In the genomic region with DNA sequence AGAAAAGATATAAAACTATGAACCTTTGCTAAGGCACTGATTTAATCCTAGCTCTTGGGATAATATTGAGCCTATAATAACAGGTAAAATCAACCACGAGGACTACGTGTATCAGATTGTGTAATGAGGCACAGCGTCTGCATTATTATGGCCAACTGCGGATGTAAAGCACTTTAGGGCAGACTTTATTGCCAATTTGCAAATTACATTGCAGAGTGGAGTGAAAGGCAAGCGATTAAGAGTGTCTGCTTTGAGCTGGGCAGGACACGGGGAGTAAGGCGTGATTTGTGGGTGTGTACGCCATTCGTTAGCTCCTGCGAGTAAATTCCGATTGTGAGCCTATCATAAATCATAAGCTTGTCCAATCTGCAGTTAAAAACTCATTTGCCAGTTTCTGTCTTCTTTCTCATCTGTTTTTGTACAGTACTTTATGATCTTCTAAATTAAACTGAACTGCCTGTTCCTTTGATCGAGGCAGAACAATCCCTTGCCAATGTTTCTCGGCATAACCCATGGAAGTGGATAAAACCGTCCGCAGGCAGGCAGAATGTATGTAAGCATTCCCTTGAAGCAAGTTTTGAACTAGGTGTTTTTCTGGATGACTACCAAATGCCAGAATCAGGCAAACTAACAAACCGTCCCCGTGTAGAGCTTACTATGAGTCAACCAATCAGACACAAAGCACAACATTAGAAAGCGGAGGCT, we compare ENCODE assay signal across 16 mouse cellular contexts.
DNase-seq lines count a peak whose midpoint lies in the region; ATAC-seq lines count a peak whose summit lies in the region.
"Had no signal": no experiment of that assay in that cellular context is flagged by ENCODE, and none has a peak within 500 bp of the region (broad histone marks: within the 10 kb centered on the region; RNA-seq: fewer than 3 reads in every experiment).

No protein-coding gene starts in this region.

- no peaks in the 10 kb centered on the region for H3K27me3 ChIP-seq in intestine, embryonic 15.5 days (replicated peaks)
- no peaks in the 10 kb centered on the region for H3K27me3 ChIP-seq in intestine, embryonic 16.5 days (replicated peaks; ENCODE audit: control insufficient read depth, insufficient read depth, low read length)
- H3K27me3 ChIP-seq in neural tube, embryonic 12.5 days (replicated peaks), result no peaks in the 10 kb centered on the region
- no peaks in the 10 kb centered on the region for H3K27me3 ChIP-seq in neural tube, embryonic 13.5 days
- H3K27me3 ChIP-seq: megakaryocyte, embryonic 14.5 days had no signal

- no peak overlapping the region for H3K9ac ChIP-seq in intestine, embryonic 15.5 days
- no peak overlapping the region for H3K9ac ChIP-seq in intestine, embryonic 16.5 days (ENCODE audit: low read depth, low read length)
- H3K9ac ChIP-seq in neural tube, embryonic 12.5 days, result no peak overlapping the region
- no peak overlapping the region for H3K9ac ChIP-seq in neural tube, embryonic 13.5 days

- H3K4me2 ChIP-seq in intestine, embryonic 15.5 days (replicated peaks), result no peak overlapping the region
- no peak overlapping the region for H3K4me2 ChIP-seq in intestine, embryonic 16.5 days (ENCODE audit: low read depth, low read length)
- H3K4me2 ChIP-seq in neural tube, embryonic 12.5 days (replicated peaks), result peak overlapping the region; percentile 25; the same call in 1 of the 2 replicates
- H3K4me2 ChIP-seq in neural tube, embryonic 13.5 days, result peak overlapping the region; percentile 42

- WGBS in intestine, embryonic 15.5 days, result 72% methylated on average over 18 of the region's 18 CpGs
- WGBS in intestine, embryonic 16.5 days, result 72% methylated on average over 18 of the region's 18 CpGs
- 54% methylated on average over 18 of the region's 18 CpGs for WGBS in neural tube, embryonic 12.5 days
- WGBS in large intestine, adult 2 months, result 38% methylated on average over 18 of the region's 18 CpGs
- WGBS in neural tube, embryonic 13.5 days, result 48% methylated on average over 18 of the region's 18 CpGs

- H3K4me1 ChIP-seq in intestine, embryonic 15.5 days (replicated peaks), result no peaks in the 10 kb centered on the region
- no peaks in the 10 kb centered on the region for H3K4me1 ChIP-seq in intestine, embryonic 16.5 days (ENCODE audit: control insufficient read depth, insufficient read depth, low read length)
- no peaks in the 10 kb centered on the region for H3K4me1 ChIP-seq in neural tube, embryonic 12.5 days
- 0 out of 2 replicates have a peak, but pooled peaks cover 8% of the 10 kb centered on the region for H3K4me1 ChIP-seq in neural tube, embryonic 13.5 days (replicated peaks)
- H3K4me1 ChIP-seq: megakaryocyte, embryonic 14.5 days had no signal

- no peak for DNase-seq in neural tube, embryonic 10.5 days (ENCODE audit: extremely low spot score, low spot score)
- DNase-seq in large intestine, adult 2 months (ENCODE audit: low read depth, low spot score), result peak; percentile 2
- no peak for DNase-seq in thymus, postnatal 10 days (ENCODE audit: low spot score in 2 of 2)
- no peak for DNase-seq in lung, postnatal 25 days (ENCODE audit: low spot score)
- DNase-seq: cerebellum, adult 9-11 months; heart, adult 18-20 months; kidney, adult 18-20 months; lung, adult 2 months; retina, postnatal 1 day; thymus, adult 18-20 months had no signal

- H3K27ac ChIP-seq in intestine, embryonic 15.5 days, result no peak overlapping the region
- H3K27ac ChIP-seq in intestine, embryonic 16.5 days (ENCODE audit: low read length), result no peak overlapping the region
- no peak overlapping the region for H3K27ac ChIP-seq in neural tube, embryonic 12.5 days
- no peak overlapping the region for H3K27ac ChIP-seq in neural tube, embryonic 13.5 days (replicated peaks)

- H3K9me3 ChIP-seq in intestine, embryonic 15.5 days, result no peaks in the 10 kb centered on the region
- no peaks in the 10 kb centered on the region for H3K9me3 ChIP-seq in intestine, embryonic 16.5 days (ENCODE audit: control insufficient read depth, low read length)
- no peaks in the 10 kb centered on the region for H3K9me3 ChIP-seq in neural tube, embryonic 12.5 days
- H3K9me3 ChIP-seq in neural tube, embryonic 13.5 days, result no peaks in the 10 kb centered on the region
- H3K9me3 ChIP-seq: megakaryocyte, embryonic 14.5 days had no signal

- no peaks in the 10 kb centered on the region for H3K36me3 ChIP-seq in intestine, embryonic 15.5 days
- H3K36me3 ChIP-seq in intestine, embryonic 16.5 days (ENCODE audit: control insufficient read depth, insufficient read depth, low read length), result no peaks in the 10 kb centered on the region
- no peaks in the 10 kb centered on the region for H3K36me3 ChIP-seq in neural tube, embryonic 12.5 days
- H3K36me3 ChIP-seq in neural tube, embryonic 13.5 days, result no peaks in the 10 kb centered on the region

- no peak overlapping the region for H3K4me3 ChIP-seq in intestine, embryonic 15.5 days (replicated peaks)
- no peak overlapping the region for H3K4me3 ChIP-seq in intestine, embryonic 16.5 days (ENCODE audit: low read length)
- no peak overlapping the region for H3K4me3 ChIP-seq in neural tube, embryonic 12.5 days
- no peak overlapping the region; the same call in 1 of the 2 replicates for H3K4me3 ChIP-seq in neural tube, embryonic 13.5 days
- H3K4me3 ChIP-seq: megakaryocyte, embryonic 14.5 days; myocyte had no signal

- peak; percentile 49; the same call in 1 of the 2 replicates for ATAC-seq in intestine, embryonic 15.5 days
- ATAC-seq in intestine, embryonic 16.5 days, result no peak
- ATAC-seq in neural tube, embryonic 12.5 days (ENCODE audit: low FRiP score, low read depth), result peak; percentile 69
- ATAC-seq in neural tube, embryonic 13.5 days (ENCODE audit: low read depth), result peak; percentile 78; the same call in 1 of the 2 replicates

Comparison
In these comparisons a context has a peak if more than half of its experiments do, and no peak if none do; other contexts are left out.
1. H3K4me2 ChIP-seq: peak in neural tube, embryonic 12.5 days (single experiment) and neural tube, embryonic 13.5 days (single experiment); none in intestine, embryonic 15.5 days (single experiment) and intestine, embryonic 16.5 days (single experiment).